Mouse (Mus musculus) c-Kit-negative CD71-positive TER-119-positive erythroid progenitor cells, embryonic 14.5 days (primary cell): ENCODE results near the gene Xaf1.
A peak's percentile ranks its signal among the peaks of the same experiment; 100 is the strongest.
"Not testable (repeated sequence)": the region's sequence is repeated elsewhere in the genome, so short reads cannot be mapped to it uniquely, and the experiment has no call there.

ENCODE experiments used
- DNase-seq: peaks from one replicate; pipeline ENCODE4 v3.0.0-alpha.2; 2013; ENCODE audit warnings: low read depth, low spot score

The Xaf1 gene

GRCm38 (mm10) chr11:72311355-72312001 is 10.0 kb downstream of the Xaf1 start:
- DNase-seq, result no peak

DNA sequence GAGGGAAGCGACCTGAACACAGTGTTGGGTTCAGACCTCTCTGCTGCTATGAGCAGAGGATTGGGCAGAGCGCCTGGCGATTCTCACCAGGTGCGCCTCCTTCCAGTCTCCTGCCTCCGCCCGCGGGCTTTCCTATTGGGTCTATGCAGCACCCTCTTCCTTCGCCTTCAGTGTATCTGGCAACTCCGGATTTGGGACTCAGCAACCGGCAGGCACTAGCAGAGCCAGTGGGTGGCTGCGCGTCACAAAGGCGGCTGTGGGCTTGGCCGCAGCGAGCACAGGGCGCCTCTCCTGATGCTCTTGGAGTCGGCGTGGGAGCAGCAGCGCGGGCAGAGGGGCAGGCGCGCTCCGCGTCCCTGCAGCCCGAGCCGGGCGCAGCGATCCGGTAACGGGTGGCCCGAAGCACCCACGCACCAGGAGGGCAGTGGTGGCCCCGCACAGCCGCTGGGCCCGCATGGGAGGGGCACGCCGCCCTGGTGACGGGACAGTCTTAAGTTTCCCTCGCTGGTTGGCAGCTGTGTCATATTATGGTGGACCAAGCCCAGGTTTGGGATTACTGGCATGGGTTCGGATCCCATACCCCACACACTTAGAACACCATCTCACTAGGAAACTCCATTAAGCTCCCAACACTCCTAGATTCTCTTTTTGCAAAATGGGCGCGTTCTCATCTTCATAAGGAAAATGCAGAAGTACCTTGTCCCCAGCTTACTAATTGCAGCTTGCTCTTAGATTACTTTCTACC is 12.9 kb downstream of the Xaf1 start, which contains the start of gene Fbxo39:
Fbxo39 (plus strand) TSS at position 294 of the 745 bp plus-strand sequence.
- DNase-seq, result no peak

DNA sequence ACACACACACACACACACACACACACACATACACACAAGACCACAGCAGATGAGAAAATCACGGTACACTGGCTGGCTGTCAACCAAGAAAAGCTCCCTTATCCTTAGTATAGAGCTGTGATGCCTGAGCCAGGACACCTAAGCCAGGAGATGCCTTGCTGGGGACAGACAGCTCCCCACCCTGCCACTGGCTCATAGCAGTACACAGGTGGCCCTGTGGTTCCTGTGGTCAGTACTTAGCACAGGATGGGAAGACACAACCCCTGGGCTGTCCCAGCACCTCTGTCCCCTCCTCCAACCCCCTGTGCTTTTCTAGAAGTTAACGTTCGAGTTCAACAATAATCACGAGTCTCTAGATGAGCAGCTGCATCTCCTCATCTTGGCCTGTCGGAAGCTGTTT is 16.6 kb downstream of the Xaf1 start:
- DNase-seq, result no peak

GRCm38 (mm10) chr11:72324431-72324830 is 23.0 kb downstream of the Xaf1 start:
- DNase-seq, result no peak

DNA sequence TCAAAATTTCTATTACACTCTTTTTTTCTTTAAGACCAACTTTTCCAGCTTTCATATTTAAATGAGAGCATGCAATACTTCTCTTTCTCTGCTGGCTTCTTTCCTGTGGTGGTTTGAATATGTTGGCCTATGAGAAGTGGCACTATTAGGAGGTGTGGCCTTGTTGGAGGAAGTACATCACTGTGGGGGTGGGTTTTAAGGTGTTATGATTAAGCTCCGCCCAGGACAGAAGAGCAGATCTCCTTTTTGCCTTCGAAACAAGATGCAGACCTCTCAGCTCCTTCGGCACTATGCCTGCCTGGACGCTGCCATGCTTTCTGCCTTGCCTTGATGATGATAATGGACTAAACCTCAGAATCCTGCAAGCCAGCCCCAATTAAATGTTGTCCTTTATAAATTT is 24.3 kb downstream of the Xaf1 start:
- no peak for DNase-seq

DNA sequence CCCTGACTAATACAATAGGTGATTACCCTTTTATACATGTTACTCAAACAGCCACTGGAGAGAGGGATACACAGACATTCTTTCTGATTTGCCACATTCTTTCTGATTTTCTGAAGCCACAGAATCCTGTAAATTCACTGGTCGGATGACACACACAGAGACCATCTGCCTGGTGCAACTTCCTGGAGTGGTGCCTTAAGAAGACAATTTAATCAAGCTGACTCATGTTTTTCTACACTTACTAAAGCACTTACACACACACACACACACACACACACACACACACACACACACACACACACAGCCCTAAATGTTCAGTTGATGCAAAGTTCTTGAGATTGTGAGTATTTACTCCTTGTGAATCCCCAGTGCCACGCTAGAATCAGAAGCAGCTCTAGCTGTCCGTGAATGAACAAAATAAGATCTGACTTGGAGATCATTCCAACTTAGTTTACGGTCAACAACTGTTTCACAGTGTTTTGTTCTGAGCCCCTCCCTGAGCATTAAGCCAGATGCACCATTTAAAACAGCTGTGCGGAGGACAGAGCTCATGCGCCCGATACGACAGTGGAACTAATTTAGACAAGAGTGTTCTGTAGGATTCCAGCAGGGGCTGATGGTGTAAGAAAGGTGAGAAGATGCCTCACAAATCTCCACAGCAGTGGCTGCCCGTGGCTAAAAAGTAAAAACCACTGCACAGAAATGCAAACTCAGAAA is 31.7 kb downstream of the Xaf1 start:
- no peak for DNase-seq

- no peak for DNase-seq
Measured at GRCm38 (mm10) chr11:72334653-72335052, 33.2 kb downstream of the Xaf1 start.

- DNase-seq, result no peak
Measured at GRCm38 (mm10) chr11:72336726-72337125, 35.3 kb downstream of the Xaf1 start.

- no peak for DNase-seq
Measured at GRCm38 (mm10) chr11:72338437-72338871, 37.0 kb downstream of the Xaf1 start.

DNA sequence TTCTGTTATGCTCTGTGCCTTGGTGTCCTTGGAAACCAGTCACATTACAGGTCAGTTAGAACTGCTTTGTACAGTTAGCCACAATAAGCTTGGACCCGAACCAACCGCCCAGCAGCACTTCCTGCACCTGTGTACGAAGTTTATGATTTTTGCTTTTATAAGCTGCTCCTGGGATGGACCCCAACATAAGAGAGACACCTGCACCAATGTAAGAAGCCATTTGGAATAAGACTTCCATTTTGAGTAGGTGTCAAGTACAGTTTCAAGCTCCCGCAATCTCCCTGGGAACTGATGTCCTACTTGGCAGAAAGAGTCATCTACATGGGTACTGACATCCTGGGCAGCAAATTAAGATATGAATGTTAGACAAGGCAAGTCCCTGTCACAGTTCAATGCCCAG is 38.3 kb downstream of the Xaf1 start:
- no peak for DNase-seq

DNA sequence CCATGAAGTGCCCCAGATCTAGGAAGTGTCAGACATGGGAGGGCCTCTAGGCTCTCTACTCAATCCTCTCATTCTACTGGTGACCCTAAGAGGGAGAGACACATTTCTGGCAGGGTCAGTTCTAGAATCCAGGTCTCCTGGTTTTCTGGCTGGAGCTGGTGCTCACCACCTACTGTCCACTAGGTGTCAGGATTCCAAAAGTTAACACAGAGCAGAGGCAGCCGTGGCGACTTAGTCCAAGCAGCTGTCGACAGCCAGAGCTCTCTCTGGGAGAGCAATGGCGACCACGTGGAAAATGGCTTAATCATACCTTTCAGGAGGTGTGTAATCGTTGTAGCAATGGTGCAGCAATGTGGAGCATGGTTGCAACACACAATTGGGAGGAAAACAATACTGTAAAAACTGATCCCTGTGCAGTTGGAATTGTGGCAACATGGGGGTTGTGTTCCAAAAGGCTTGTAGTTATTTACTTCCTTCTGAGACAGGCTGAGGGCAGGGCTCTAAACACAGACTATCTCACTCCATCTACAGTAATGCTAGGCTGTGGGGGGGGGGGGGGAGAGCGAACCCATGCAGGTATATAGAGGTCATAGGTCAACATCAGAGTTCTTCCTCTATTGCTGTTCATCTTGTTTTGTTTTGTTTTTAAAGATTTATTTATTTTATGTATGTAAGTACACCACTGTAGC is 41.3 kb downstream of the Xaf1 start:
- no peak for DNase-seq

DNA sequence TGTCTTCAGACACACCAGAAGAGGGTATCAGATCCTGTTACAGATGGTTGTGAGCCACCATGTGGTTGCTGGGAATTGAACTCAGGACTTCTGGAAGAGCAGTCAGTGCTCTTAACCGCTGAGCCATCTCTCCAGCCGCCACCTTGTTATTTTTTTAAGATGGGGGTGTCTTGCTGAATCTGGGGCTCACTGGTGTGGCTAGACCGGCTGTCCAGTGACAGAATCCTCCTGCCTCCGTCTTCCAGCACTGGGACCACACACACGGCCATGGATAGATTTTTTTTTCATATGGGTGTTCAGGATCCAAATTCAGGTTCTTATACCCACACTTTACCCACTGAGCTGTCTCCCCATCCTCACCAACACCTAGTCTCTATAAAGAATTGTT is 41.8 kb downstream of the Xaf1 start:
- not testable (repeated sequence) for DNase-seq

DNA sequence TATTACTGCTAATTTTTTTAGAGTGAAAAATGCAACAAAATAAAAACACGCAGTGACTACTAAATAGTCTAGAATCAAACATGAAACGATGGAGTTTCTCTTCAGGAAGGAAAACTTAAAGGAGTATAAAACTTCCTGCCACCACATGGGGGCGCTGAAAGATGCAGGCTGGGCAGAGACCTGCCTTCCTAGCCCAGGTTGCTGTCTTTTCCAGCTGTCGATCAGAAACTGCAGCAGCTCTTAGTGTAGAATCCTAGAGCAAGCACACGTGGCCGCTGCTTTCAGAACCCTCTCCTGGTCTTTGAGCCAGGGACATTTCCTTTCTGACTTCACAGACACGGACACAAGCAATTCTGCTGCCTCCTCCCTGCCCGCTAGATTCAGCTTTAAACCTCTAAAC is 42.5 kb downstream of the Xaf1 start:
- DNase-seq, result no peak

- DNase-seq, result no peak
Measured at GRCm38 (mm10) chr11:72344486-72344885, 43.1 kb downstream of the Xaf1 start.

DNA sequence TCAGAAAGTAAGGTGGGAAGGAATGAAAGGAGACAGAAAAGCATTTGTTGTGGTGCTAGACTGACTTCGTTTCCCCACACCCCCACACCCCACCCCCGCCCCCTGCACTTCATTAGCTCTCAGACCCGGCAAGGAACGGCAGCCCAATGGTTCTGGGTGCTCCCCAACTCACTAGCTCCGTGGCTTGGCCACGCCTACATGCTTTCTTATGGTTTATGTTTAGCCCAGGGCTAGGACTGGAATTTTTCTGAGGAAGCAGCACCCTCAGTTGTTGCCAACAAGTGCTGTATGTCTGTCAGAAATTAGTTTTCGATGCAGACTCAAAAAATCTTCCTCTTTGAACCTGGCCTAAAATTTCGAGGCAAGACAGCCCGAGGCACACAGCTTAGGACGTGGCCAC is 47.1 kb downstream of the Xaf1 start:
- no peak for DNase-seq

DNA sequence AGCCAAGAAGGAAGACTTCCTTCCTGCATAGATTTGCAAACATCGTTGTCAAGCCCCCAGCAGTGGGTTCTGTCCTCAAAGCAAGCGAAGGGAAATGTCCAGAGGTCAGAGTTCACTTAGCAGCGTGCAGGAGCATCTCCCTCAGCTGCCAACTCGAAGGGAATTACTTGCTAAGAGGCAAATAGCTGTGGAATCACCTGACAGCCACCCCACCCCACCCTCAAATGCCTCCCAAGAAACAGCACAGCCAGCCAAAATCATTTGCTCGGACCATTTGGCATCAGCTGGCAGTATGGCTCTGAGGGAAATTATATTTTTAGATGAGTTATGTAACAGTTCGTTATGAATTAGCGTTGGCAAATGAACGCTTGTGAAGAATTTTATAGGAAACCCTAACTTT is 47.6 kb downstream of the Xaf1 start:
- DNase-seq, result no peak

DNA sequence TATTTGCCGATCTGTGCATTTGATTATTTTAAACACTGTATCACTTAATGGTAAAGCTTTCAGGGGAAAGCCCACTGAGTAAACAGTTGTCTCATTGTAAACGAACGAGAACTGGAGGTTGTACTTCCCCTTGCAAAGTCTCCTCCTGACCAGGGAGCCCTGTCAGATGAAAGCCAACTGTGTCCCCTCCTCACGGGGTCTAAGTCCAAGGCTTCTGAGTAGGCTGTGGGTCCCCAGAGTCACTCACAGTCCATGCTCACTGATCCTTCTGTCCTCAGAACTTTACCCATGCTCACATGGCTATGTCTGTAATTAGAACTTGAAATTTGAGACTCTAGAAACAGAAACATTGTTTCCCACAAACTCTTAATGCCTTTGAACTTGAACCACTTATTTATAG is 48.2 kb downstream of the Xaf1 start:
- DNase-seq, result no peak

DNA sequence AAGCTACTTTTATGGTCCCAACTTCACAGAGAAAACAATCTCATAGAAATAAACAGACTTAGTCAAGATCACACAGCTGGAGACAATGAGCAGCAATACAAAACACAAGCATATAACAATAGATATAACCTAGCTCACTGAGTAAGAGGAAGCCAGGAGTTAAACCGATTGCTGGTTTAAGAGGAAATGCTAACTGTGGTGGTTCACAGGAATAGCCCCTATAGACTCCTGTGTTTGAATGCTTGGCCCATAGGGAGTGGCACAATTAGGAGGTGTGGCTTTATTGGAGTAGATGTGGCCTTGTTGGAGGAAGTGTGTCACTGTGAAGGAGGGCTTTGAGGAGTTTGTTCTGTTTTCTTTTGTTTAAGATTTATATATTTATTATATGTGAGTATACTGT is 50.8 kb downstream of the Xaf1 start:
- no peak for DNase-seq

DNA sequence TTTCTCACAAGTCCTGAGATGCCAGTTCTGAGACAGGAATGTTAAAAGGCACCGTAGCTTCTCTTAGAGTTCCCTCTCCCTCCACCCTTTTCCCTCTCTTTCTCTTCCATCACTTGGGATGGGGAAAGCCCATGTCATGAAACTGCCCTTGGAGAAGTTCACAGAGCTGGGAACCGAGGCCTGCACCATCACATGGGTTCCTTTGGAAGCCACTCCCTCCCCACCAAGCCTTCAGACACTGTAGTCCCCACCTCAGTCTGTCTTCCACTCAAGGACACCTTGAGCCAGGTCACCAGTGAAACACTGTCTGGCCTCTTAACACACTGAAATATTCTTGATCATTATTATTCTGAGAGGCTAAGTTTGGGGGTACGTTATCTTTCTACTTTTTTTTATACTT is 51.8 kb downstream of the Xaf1 start:
- no peak for DNase-seq

DNA sequence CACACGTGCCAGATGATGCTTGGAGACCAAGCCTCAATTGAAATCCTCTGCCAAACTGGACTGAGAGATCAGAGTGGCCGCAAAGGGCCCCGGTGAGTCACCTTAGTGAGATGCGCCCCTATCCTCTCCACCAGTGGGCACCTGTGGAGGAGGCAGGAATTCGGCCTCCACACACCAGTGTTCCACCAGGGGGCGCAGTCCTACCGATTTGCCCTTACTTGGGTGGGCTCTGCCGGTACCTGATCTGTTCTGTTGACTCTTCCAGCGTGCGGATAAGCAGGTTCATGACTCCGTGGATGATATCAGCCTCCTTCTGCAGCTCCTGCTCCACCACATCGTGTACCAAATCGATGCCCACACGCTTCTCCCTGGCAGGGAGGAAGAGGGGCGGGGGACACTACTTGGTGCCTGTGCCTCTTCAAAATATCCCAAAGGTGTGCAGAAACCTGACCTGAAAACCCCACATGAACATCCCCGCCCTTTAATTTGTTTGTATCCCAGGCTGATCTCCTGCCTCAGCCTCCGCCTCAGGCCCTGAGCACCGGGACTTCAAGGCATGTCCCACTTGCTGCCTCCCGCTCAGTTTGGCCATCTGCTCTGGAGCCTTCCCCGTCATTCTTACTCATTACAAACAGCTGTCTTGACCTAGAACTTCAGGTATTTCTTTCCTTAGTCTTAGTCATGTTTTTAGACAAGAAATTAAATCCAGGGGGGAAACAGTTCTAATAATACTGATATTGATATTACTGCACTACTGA is 53.7 kb downstream of the Xaf1 start:
- peak; percentile 26 for DNase-seq
